ENCODE assay signal across 36 mouse cellular contexts in the genomic region with DNA sequence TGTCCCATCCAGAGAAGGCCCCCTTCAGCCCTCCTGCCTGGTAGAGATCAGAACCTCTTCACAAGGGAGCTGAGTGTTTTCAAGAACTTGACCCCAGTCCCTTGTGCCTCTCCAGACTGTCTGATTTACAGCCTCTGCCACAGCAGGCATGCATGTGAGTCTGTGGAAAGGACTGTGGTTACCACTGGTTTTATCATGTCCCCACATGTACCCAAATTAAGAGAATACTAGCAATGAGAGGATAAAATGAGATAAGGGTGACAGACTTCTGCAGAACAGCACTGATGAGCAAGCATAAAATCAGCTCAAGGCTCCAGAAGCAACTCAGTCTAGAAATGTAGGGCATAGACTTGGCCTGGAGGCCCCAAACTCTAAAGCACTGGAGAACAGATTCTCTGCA. TPM values are rescaled to one million over a fixed set of nuclear protein-coding genes. Genes with fewer than 3 reads are reported as not detected.
A peak's percentile ranks its signal among the peaks of the same experiment; 100 is the strongest.
DNase-seq lines count a peak whose midpoint lies in the region; ATAC-seq and TF ChIP-seq lines count a peak whose summit lies in the region.
"Had no signal": no experiment of that assay in that cellular context is flagged by ENCODE, and none has a peak within 500 bp of the region (broad histone marks: within the 10 kb centered on the region; RNA-seq: fewer than 3 reads in every experiment).

No protein-coding gene starts in this region.

- peak; percentile 93 to 97 for TF ChIP-seq EP300 in MEL (IDR thresholded peaks at IDR 0.05; ENCODE audit: low read depth in 1 of 2, low read length in 2 of 2)

- no peak for TF ChIP-seq RAD21 in MEL (IDR thresholded peaks at IDR 0.05; ENCODE audit: low read depth, low read length)

- H3K9ac ChIP-seq in MEL (ENCODE audit: control insufficient read depth, low read depth, low read length, poor library complexity, severe bottlenecking): no peak overlapping the region
- no peak overlapping the region for H3K9ac ChIP-seq in liver, embryonic 15.5 days
- no peak overlapping the region for H3K9ac ChIP-seq in forebrain, embryonic 11.5 days (ENCODE audit: low read length)
- H3K9ac ChIP-seq in midbrain, embryonic 13.5 days (replicated peaks): no peak overlapping the region
- H3K9ac ChIP-seq: embryonic facial prominence, embryonic 15.5 days; heart, embryonic 12.5 days; limb, embryonic 15.5 days; lung, embryonic 15.5 days; midbrain, embryonic 12.5 days; neural tube, embryonic 13.5 days had no signal

- H3K4me1 ChIP-seq in MEL (ENCODE audit: control insufficient read depth in 1 of 2, insufficient read depth in 2 of 2, low read length in 2 of 2): peaks cover 17 to 33% of the 10 kb centered on the region in 2 experiments
- peaks cover 35% of the 10 kb centered on the region for H3K4me1 ChIP-seq in liver, embryonic 15.5 days (replicated peaks)
- no peaks in the 10 kb centered on the region for H3K4me1 ChIP-seq in forebrain, embryonic 11.5 days (replicated peaks; ENCODE audit: control insufficient read depth, insufficient read depth, low read length)
- H3K4me1 ChIP-seq in midbrain, embryonic 13.5 days (replicated peaks): no peaks in the 10 kb centered on the region
- H3K4me1 ChIP-seq: embryonic facial prominence, embryonic 10.5 days; embryonic facial prominence, embryonic 15.5 days; limb, embryonic 10.5 days; limb, embryonic 15.5 days; lung, embryonic 15.5 days; midbrain, embryonic 12.5 days; neural tube, embryonic 13.5 days had no signal

- H3K79me2 ChIP-seq in MEL (ENCODE audit: control insufficient read depth, insufficient read depth, low read length, poor library complexity): no peaks in the 10 kb centered on the region

- no peak for TF ChIP-seq CTCF in MEL (IDR thresholded peaks at IDR 0.05 in 2 of 3, conservative IDR thresholded peaks at IDR 0.05 in 1 of 3; ENCODE audit: control insufficient read depth in 1 of 3, insufficient read depth in 1 of 3, low read depth in 2 of 3, low read length in 3 of 3, poor library complexity in 1 of 3, severe bottlenecking in 1 of 3)

- no peak overlapping the region for H3K4me2 ChIP-seq in liver, embryonic 15.5 days
- no peak overlapping the region for H3K4me2 ChIP-seq in forebrain, embryonic 11.5 days (ENCODE audit: low read depth, low read length, severe bottlenecking)
- no peak overlapping the region for H3K4me2 ChIP-seq in midbrain, embryonic 13.5 days (replicated peaks)
- H3K4me2 ChIP-seq: embryonic facial prominence, embryonic 15.5 days; heart, embryonic 12.5 days; limb, embryonic 15.5 days; lung, embryonic 15.5 days; midbrain, embryonic 12.5 days; neural tube, embryonic 13.5 days had no signal

- no peak overlapping the region for H3K4me3 ChIP-seq in MEL (ENCODE audit: control insufficient read depth in 1 of 2, insufficient read depth in 1 of 2, low read depth in 2 of 2, low read length in 2 of 2)
- H3K4me3 ChIP-seq in liver, embryonic 15.5 days (replicated peaks): no peak overlapping the region
- H3K4me3 ChIP-seq in forebrain, embryonic 11.5 days (ENCODE audit: low read depth, low read length): no peak overlapping the region
- H3K4me3 ChIP-seq in midbrain, embryonic 13.5 days (replicated peaks): no peak overlapping the region
- H3K4me3 ChIP-seq: embryonic facial prominence, embryonic 10.5 days; embryonic facial prominence, embryonic 15.5 days; gastrocnemius, adult 2 months; heart, adult 2 months; heart, embryonic 12.5 days; layer of hippocampus, adult 2 months; limb, embryonic 10.5 days; limb, embryonic 15.5 days; lung, embryonic 15.5 days; midbrain, embryonic 12.5 days; neural tube, embryonic 13.5 days had no signal

- no peaks in the 10 kb centered on the region for H3K27me3 ChIP-seq in MEL (ENCODE audit: control insufficient read depth in 1 of 2, insufficient read depth in 2 of 2, low read length in 2 of 2)
- H3K27me3 ChIP-seq in liver, embryonic 15.5 days: no peaks in the 10 kb centered on the region
- H3K27me3 ChIP-seq in forebrain, embryonic 11.5 days (ENCODE audit: control insufficient read depth, insufficient read depth, low read length): no peaks in the 10 kb centered on the region
- no peaks in the 10 kb centered on the region for H3K27me3 ChIP-seq in midbrain, embryonic 13.5 days
- H3K27me3 ChIP-seq: CH12.LX; embryonic facial prominence, embryonic 15.5 days; heart, embryonic 12.5 days; limb, embryonic 15.5 days; lung, embryonic 15.5 days; midbrain, embryonic 12.5 days; neural tube, embryonic 13.5 days had no signal

- ATAC-seq in liver, embryonic 15.5 days (ENCODE audit: insufficient read depth): peak; percentile 56
- ATAC-seq in forebrain, embryonic 11.5 days (replicated peaks; ENCODE audit: low FRiP score): no peak
- ATAC-seq in midbrain, embryonic 13.5 days: no peak
- ATAC-seq: forebrain, embryonic 14.5 days; hindbrain, embryonic 16.5 days had no signal

- no peak for TF ChIP-seq POLR2A in MEL (IDR thresholded peaks at IDR 0.05; ENCODE audit: control insufficient read depth in 1 of 2, insufficient read depth in 1 of 2, low read depth in 1 of 2, low read length in 2 of 2, poor library complexity in 1 of 2)

- DNase-seq in MEL (ENCODE audit: low read depth, low spot score): peak; percentile 89
- peak; percentile 33 for DNase-seq in c-Kit-positive CD71-positive TER-119-positive erythroid progenitor cells, embryonic 14.5 days (ENCODE audit: low spot score)
- no peak for DNase-seq in forebrain, embryonic 11.5 days (ENCODE audit: low spot score)
- DNase-seq in thymus, postnatal 0 days (ENCODE audit: low spot score): no peak
- DNase-seq: adrenal gland, adult 2 months; adrenal gland, postnatal 36 days; cerebellum, adult 2 months; cerebellum, postnatal 14 days; gastrocnemius, adult 2 months; gastrocnemius, postnatal 36 days; heart, adult 2 months; kidney, adult 18-20 months; kidney, postnatal 36 days; right cerebral cortex, postnatal 4 days; thymus, adult 2 months; thymus, postnatal 4 days had no signal

- peak overlapping the region; percentile 26 for H3K27ac ChIP-seq in MEL (ENCODE audit: control insufficient read depth, low read depth, low read length)
- H3K27ac ChIP-seq in liver, embryonic 15.5 days (replicated peaks): no peak overlapping the region
- H3K27ac ChIP-seq in forebrain, embryonic 11.5 days (ENCODE audit: low read depth, low read length): no peak overlapping the region
- H3K27ac ChIP-seq in midbrain, embryonic 13.5 days: no peak overlapping the region
- H3K27ac ChIP-seq: embryonic facial prominence, embryonic 10.5 days; embryonic facial prominence, embryonic 15.5 days; gastrocnemius, adult 2 months; heart, adult 2 months; layer of hippocampus, adult 2 months; limb, embryonic 10.5 days; limb, embryonic 15.5 days; lung, embryonic 15.5 days; midbrain, embryonic 12.5 days; neural tube, embryonic 13.5 days had no signal

- peaks cover 0 to 34% of the 10 kb centered on the region in 2 experiments; a peak in 2 of 4 replicates for H3K36me3 ChIP-seq in MEL (ENCODE audit: control insufficient read depth in 1 of 2, insufficient read depth in 2 of 2, low read length in 2 of 2)
- no peaks in the 10 kb centered on the region for H3K36me3 ChIP-seq in liver, embryonic 15.5 days (replicated peaks)
- no peaks in the 10 kb centered on the region; the same call in 1 of the 2 replicates for H3K36me3 ChIP-seq in forebrain, embryonic 11.5 days (ENCODE audit: control insufficient read depth, insufficient read depth, low read length)
- H3K36me3 ChIP-seq in midbrain, embryonic 13.5 days: peaks cover 33% of the 10 kb centered on the region

- no peaks in the 10 kb centered on the region for H3K9me3 ChIP-seq in MEL (replicated peaks; ENCODE audit: insufficient read depth, low read length)
- no peaks in the 10 kb centered on the region for H3K9me3 ChIP-seq in liver, embryonic 15.5 days (replicated peaks)
- H3K9me3 ChIP-seq in forebrain, embryonic 11.5 days (ENCODE audit: control insufficient read depth, low read length): no peaks in the 10 kb centered on the region
- H3K9me3 ChIP-seq in midbrain, embryonic 13.5 days: no peaks in the 10 kb centered on the region
- H3K9me3 ChIP-seq: embryonic facial prominence, embryonic 10.5 days; embryonic facial prominence, embryonic 15.5 days; heart, embryonic 12.5 days; limb, embryonic 10.5 days; limb, embryonic 15.5 days; lung, embryonic 15.5 days; midbrain, embryonic 12.5 days; neural tube, embryonic 13.5 days had no signal

TF ChIP-seq in MEL, 35 proteins besides CTCF, POLR2A, EP300 and RAD21 (continues in another document):
- TF ChIP-seq NELFE (IDR thresholded peaks at IDR 0.05; ENCODE audit: low read depth, low read length): no peak
- peak; percentile 93 for TF ChIP-seq MXI1 (IDR thresholded peaks at IDR 0.05; ENCODE audit: low read depth, low read length)
- TF ChIP-seq ZMIZ1 (IDR thresholded peaks at IDR 0.05; ENCODE audit: low read depth, low read length): 0 out of 2 replicates have a peak, but pooled peaks have one; percentile 50
- TF ChIP-seq RCOR1 (IDR thresholded peaks at IDR 0.05; ENCODE audit: low read depth, low read length): peak; percentile 99
- no peak for TF ChIP-seq MYB (IDR thresholded peaks at IDR 0.05; ENCODE audit: low read depth, low read length)
- TF ChIP-seq NRF1 (IDR thresholded peaks at IDR 0.05; ENCODE audit: insufficient read depth, low read depth, low read length, poor library complexity, severe bottlenecking): no peak
- TF ChIP-seq ETS1 (IDR thresholded peaks at IDR 0.05; ENCODE audit: low read depth, low read length): peak; percentile 97
- peak; percentile 70; the same call in 1 of the 2 replicates for TF ChIP-seq MEF2A (IDR thresholded peaks at IDR 0.05; ENCODE audit: extremely low read depth, insufficient replicate concordance, low read depth, low read length, poor library complexity, severe bottlenecking)

RNA-seq across cellular contexts. Expression of a gene that starts 10.5 kb away (rescaled TPM):
- total RNA-seq in MEL (2012; rRNA removed): not detected in 2 replicates
- polyA plus RNA-seq in MEL (2012; ENCODE audit: insufficient read depth in 1 of 2, insufficient read length in 2 of 2, low read depth in 1 of 2, low replicate concordance in 2 of 2, missing spikeins in 1 of 2): under 1 TPM in 1 of 2 experiments, not detected in 1; 0.18 TPM
- polyA plus RNA-seq in liver, embryonic 15.5 days (2015; fragmentation: Nextera tagmentation; extraction: Ambion mirVana): not detected in 2 replicates
- polyA plus RNA-seq in forebrain, embryonic 11.5 days (2014; fragmentation: Nextera tagmentation; extraction: Ambion mirVana): not detected in 2 replicates
- polyA plus RNA-seq in thymus, postnatal 0 days (2015; fragmentation: Nextera tagmentation; extraction: Ambion mirVana): 0.21 TPM in 1 of 2 replicates, not detected in the other
- polyA plus RNA-seq in midbrain, embryonic 13.5 days (2015; fragmentation: Nextera tagmentation; extraction: Ambion mirVana): not detected in 2 replicates
- total RNA-seq: adrenal gland, adult 2 months; adrenal gland, postnatal 36 days; CH12.LX; gastrocnemius, adult 2 months; gastrocnemius, postnatal 36 days; heart, adult 2 months; hematopoietic stem cell, adult 5-6 weeks; layer of hippocampus, adult 2 months; layer of hippocampus, postnatal 14 days had no signal
- polyA plus RNA-seq: adrenal gland, adult 2 months; C2C12; embryonic facial prominence, embryonic 10.5 days; embryonic facial prominence, embryonic 15.5 days; forebrain, embryonic 14.5 days; heart, adult 2 months; heart, embryonic 12.5 days; heart, postnatal 0 days; hindbrain, embryonic 16.5 days; intestine, embryonic 14.5 days; kidney, embryonic 16.5 days; limb, embryonic 10.5 days; limb, embryonic 15.5 days; lung, embryonic 15.5 days; midbrain, embryonic 12.5 days; neural tube, embryonic 13.5 days had no signal

RNA-seq across cellular contexts. Expression of a gene that starts 58.9 kb away (rescaled TPM):
- total RNA-seq in MEL (2012; rRNA removed): 0.04 and 0.07 TPM in 2 replicates
- under 1 TPM in 1 of 2 experiments, not detected in 1; 0.06 TPM for polyA plus RNA-seq in MEL (2012; ENCODE audit: insufficient read depth in 1 of 2, insufficient read length in 2 of 2, low read depth in 1 of 2, low replicate concordance in 2 of 2, missing spikeins in 1 of 2)
- polyA plus RNA-seq in liver, embryonic 15.5 days (2015; fragmentation: Nextera tagmentation; extraction: Ambion mirVana): 1.3 and 1.5 TPM in 2 replicates
- polyA plus RNA-seq in forebrain, embryonic 11.5 days (2014; fragmentation: Nextera tagmentation; extraction: Ambion mirVana): 1.9 and 2.4 TPM in 2 replicates
- 12.5 and 13.4 TPM in 2 replicates for polyA plus RNA-seq in thymus, postnatal 0 days (2015; fragmentation: Nextera tagmentation; extraction: Ambion mirVana)
- 0.72 and 1.2 TPM in 2 replicates for polyA plus RNA-seq in midbrain, embryonic 13.5 days (2015; fragmentation: Nextera tagmentation; extraction: Ambion mirVana)

Comparison
In these comparisons a context has a peak if more than half of its experiments do, and no peak if none do; other contexts are left out.
1. DNase-seq: peak in MEL (single experiment) and c-Kit-positive CD71-positive TER-119-positive erythroid progenitor cells, embryonic 14.5 days (single experiment); none in forebrain, embryonic 11.5 days (single experiment) and thymus, postnatal 0 days (single experiment).